8 mouse cellular contexts compared by ENCODE assay signal in the genomic region with DNA sequence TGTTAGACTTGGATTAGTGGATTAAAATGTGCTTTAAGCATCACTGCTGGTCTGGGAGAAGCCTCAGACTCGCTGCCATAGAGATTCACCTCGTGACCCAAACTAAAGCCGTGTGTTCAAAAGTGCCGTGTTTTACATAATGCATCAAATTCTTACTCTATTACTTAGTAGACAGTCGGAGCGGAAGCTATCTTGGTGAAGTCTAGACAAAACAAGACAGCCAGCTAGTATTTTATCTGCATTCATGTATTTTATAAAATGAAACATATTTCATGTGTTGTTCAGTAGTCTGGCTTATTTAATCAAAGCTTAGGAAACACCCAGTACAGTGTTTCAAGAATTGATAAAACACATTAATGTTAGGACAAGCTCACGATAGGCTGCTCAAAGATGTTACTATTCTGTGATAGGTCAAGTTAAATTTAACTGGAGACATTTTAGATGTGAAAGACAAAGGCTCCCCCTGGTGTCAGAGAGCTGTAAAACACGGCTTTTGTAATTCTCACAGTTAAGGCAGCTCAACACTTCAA. TPM values are rescaled to one million over a fixed set of nuclear protein-coding genes. Genes with fewer than 3 reads are reported as not detected.
DNase-seq lines count a peak whose midpoint lies in the region; ATAC-seq and TF ChIP-seq lines count a peak whose summit lies in the region.

A gene (minus strand): TSS at position 327 of the 530 bp plus-strand sequence.

- peak; percentile 54; the same call in 1 of the 2 replicates for TF ChIP-seq CTCF in cerebellum, adult 2 months (IDR thresholded peaks at IDR 0.05; ENCODE audit: borderline replicate concordance, insufficient read depth, low read depth, low read length)
- TF ChIP-seq CTCF in thymus, adult 2 months (IDR thresholded peaks at IDR 0.05; ENCODE audit: borderline replicate concordance, control insufficient read depth, extremely low read depth, insufficient read depth, low read length, poor library complexity): no peak

- H3K9me3 ChIP-seq in forebrain, embryonic 16.5 days (ENCODE audit: control insufficient read depth, low read length): no peaks in the 10 kb centered on the region
- no peaks in the 10 kb centered on the region for H3K9me3 ChIP-seq in hindbrain, embryonic 10.5 days
- H3K9me3 ChIP-seq in lung, embryonic 15.5 days: no peaks in the 10 kb centered on the region

- H3K27ac ChIP-seq in cerebellum, adult 2 months (ENCODE audit: insufficient read depth, low read length): peak within 1 kb of the TSS; percentile 85
- H3K27ac ChIP-seq in forebrain, embryonic 16.5 days (ENCODE audit: low read length): peak within 1 kb of the TSS; percentile 99
- H3K27ac ChIP-seq in hindbrain, embryonic 10.5 days: peak within 1 kb of the TSS; percentile 98
- H3K27ac ChIP-seq in lung, embryonic 15.5 days: peak within 1 kb of the TSS; percentile 100
- peak within 1 kb of the TSS; percentile 93 for H3K27ac ChIP-seq in thymus, adult 2 months (ENCODE audit: control insufficient read depth, insufficient read depth, low read length)

- DNase-seq in NIH3T3 (ENCODE audit: low read depth): peak; percentile 92
- peak; percentile 74 to 81 for DNase-seq in cerebellum, adult 2 months
- DNase-seq in hindbrain, embryonic 10.5 days (ENCODE audit: low spot score): peak; percentile 73
- DNase-seq in layer of hippocampus, adult 9-10 months (ENCODE audit: low spot score): peak; percentile 85
- DNase-seq in ovary, adult 18-20 months (ENCODE audit: low spot score): peak; percentile 33
- peak; percentile 79 for DNase-seq in thymus, adult 2 months

- H3K4me2 ChIP-seq in forebrain, embryonic 16.5 days (ENCODE audit: low read length): peak within 1 kb of the TSS; percentile 84
- peak within 1 kb of the TSS; percentile 77 for H3K4me2 ChIP-seq in lung, embryonic 15.5 days

- H3K9ac ChIP-seq in forebrain, embryonic 16.5 days (replicated peaks; ENCODE audit: low read depth, low read length): peak within 1 kb of the TSS; percentile 80
- H3K9ac ChIP-seq in lung, embryonic 15.5 days: peak within 1 kb of the TSS; percentile 81

- WGBS in cerebellum, adult 2 months: 2% methylated on average over 8 of the region's 8 CpGs
- under 1% methylated on average over 8 of the region's 8 CpGs for WGBS in forebrain, embryonic 16.5 days
- 6% methylated on average over 8 of the region's 8 CpGs for WGBS in hindbrain, embryonic 10.5 days
- WGBS in lung, embryonic 15.5 days: under 1% methylated on average over 8 of the region's 8 CpGs
- WGBS in thymus, adult 2 months: under 1% methylated on average over 8 of the region's 8 CpGs

- ATAC-seq in forebrain, embryonic 16.5 days: peak; percentile 22
- ATAC-seq in lung, embryonic 15.5 days (ENCODE audit: borderline replicate concordance, extremely low read depth, low FRiP score, low TSS enrichment): peak; percentile 16; the same call in 1 of the 2 replicates

- H3K4me3 ChIP-seq in cerebellum, adult 2 months (replicated peaks; ENCODE audit: insufficient read depth, low read depth, low read length): peak within 1 kb of the TSS; percentile 85
- peak within 1 kb of the TSS; percentile 75 for H3K4me3 ChIP-seq in forebrain, embryonic 16.5 days (replicated peaks; ENCODE audit: low read length)
- H3K4me3 ChIP-seq in hindbrain, embryonic 10.5 days: peak within 1 kb of the TSS; percentile 76
- H3K4me3 ChIP-seq in lung, embryonic 15.5 days: peak within 1 kb of the TSS; percentile 84
- peak within 1 kb of the TSS; percentile 85 for H3K4me3 ChIP-seq in thymus, adult 2 months (ENCODE audit: control insufficient read depth, insufficient read depth, low read length)

- no peaks in the 10 kb centered on the region; the same call in 1 of the 2 replicates for H3K36me3 ChIP-seq in forebrain, embryonic 16.5 days (ENCODE audit: control insufficient read depth, insufficient read depth)
- H3K36me3 ChIP-seq in hindbrain, embryonic 10.5 days: peaks cover 16% of the 10 kb centered on the region
- H3K36me3 ChIP-seq in lung, embryonic 15.5 days: peaks cover 9% of the 10 kb centered on the region; the same call in 1 of the 2 replicates
- no peaks in the 10 kb centered on the region for H3K36me3 ChIP-seq in thymus, adult 2 months (ENCODE audit: control insufficient read depth, insufficient read depth, low read length)

- no peaks in the 10 kb centered on the region for H3K27me3 ChIP-seq in cerebellum, adult 2 months (ENCODE audit: control insufficient read depth, insufficient read depth, low read length)
- no peaks in the 10 kb centered on the region for H3K27me3 ChIP-seq in forebrain, embryonic 16.5 days (replicated peaks; ENCODE audit: control insufficient read depth, insufficient read depth, low read length)
- H3K27me3 ChIP-seq in hindbrain, embryonic 10.5 days (ENCODE audit: insufficient read depth, poor library complexity, severe bottlenecking): no peaks in the 10 kb centered on the region
- no peaks in the 10 kb centered on the region for H3K27me3 ChIP-seq in lung, embryonic 15.5 days
- H3K27me3 ChIP-seq in thymus, adult 2 months (ENCODE audit: control insufficient read depth, insufficient read depth, low read length): no peaks in the 10 kb centered on the region

- no peaks in the 10 kb centered on the region for H3K4me1 ChIP-seq in cerebellum, adult 2 months (ENCODE audit: control insufficient read depth, insufficient read depth, low read length)
- peaks cover 3% of the 10 kb centered on the region for H3K4me1 ChIP-seq in forebrain, embryonic 16.5 days (replicated peaks; ENCODE audit: control insufficient read depth, insufficient read depth, low read length)
- H3K4me1 ChIP-seq in hindbrain, embryonic 10.5 days (replicated peaks): peaks cover 4% of the 10 kb centered on the region; the same call in 1 of the 2 replicates
- H3K4me1 ChIP-seq in lung, embryonic 15.5 days: peaks cover 3% of the 10 kb centered on the region; the same call in 1 of the 2 replicates
- no peaks in the 10 kb centered on the region for H3K4me1 ChIP-seq in thymus, adult 2 months (replicated peaks; ENCODE audit: control insufficient read depth, insufficient read depth, low read length)

- TF ChIP-seq POLR2A in cerebellum, adult 2 months (IDR thresholded peaks at IDR 0.05; ENCODE audit: borderline replicate concordance, insufficient read depth, low read length): no peak
- no peak for TF ChIP-seq POLR2A in thymus, adult 2 months (IDR thresholded peaks at IDR 0.05; ENCODE audit: control insufficient read depth, extremely low read depth, insufficient read depth, low read length, poor library complexity)

RNA-seq across cellular contexts. Expression of the gene that starts here (rescaled TPM):
- polyA plus RNA-seq in cerebellum, adult 2 months (2012; rRNA removed): 6.7 and 7.4 TPM in 2 replicates
- 8.2 and 8.7 TPM in 2 replicates for polyA plus RNA-seq in forebrain, embryonic 16.5 days (2015; fragmentation: Nextera tagmentation; extraction: Ambion mirVana)
- 9.2 and 9.9 TPM in 2 replicates for polyA plus RNA-seq in hindbrain, embryonic 10.5 days (2016; fragmentation: Nextera tagmentation; extraction: Ambion mirVana)
- 7.4 and 7.6 TPM in 2 replicates for polyA plus RNA-seq in lung, embryonic 15.5 days (2015; fragmentation: Nextera tagmentation; extraction: Ambion mirVana)
- polyA plus RNA-seq in thymus, adult 2 months (2012; rRNA removed): 1.4 and 1.6 TPM in 2 replicates

Comparison
In these comparisons a context has a peak if more than half of its experiments do, and no peak if none do; other contexts are left out.
1. Peak in every context shown above with its lines: DNase-seq, ATAC-seq, H3K4me3 ChIP-seq and H3K27ac ChIP-seq.
2. DNase-seq: peak in every context shown above with its lines; median percentile 92 in NIH3T3; 85 in layer of hippocampus, adult 9-10 months; 79 in thymus, adult 2 months; 78 in cerebellum, adult 2 months; 73 in hindbrain, embryonic 10.5 days; 33 in ovary, adult 18-20 months.